Mouse (Mus musculus) small intestine, adult 2 months (tissue): Measurements from ENCODE around the gene Atp6v0b.

Experiments used
- CTCF ChIP-seq: fragments of 200-500 bp; IDR thresholded peaks from 2 replicates; pipeline ENCODE4 v1.5.1; 2012; ENCODE audit warnings: low read depth, mild to moderate bottlenecking, control low read depth, inconsistent platforms, low read length, moderate library complexity, mixed read lengths; ENCODE audit not compliant: insufficient replicate concordance, insufficient read length; ENCODE audit errors: extremely low read depth
- POLR2A ChIP-seq: fragments of 200-500 bp; IDR thresholded peaks from 2 replicates; pipeline ENCODE4 v1.6.1; 2012; ENCODE audit warnings: low read depth, mild to moderate bottlenecking, control low read depth, inconsistent platforms, low read length, moderate library complexity

- TF ChIP-seq CTCF = no peak
- TF ChIP-seq POLR2A = no peak
Observed at GRCm38 (mm10) chr4:117912131-117912561, 25.0 kb upstream of the Atp6v0b start.
